Mouse (Mus musculus) embryonic fibroblast, embryonic 13.5 days (primary cell): ENCODE measurements at regions not wholly inside any gene's neighbourhood (a gene's known extent, or its start where the extent isn't known, plus 50 kb on each side); places are given as distances from the start of the nearest gene placed in this dataset.

Experiments used
- CTCF ChIP-seq: IDR thresholded peaks from 2 replicates; pipeline ENCODE4 v1.5.1; 2011; ENCODE audit warnings: mild to moderate bottlenecking, control low read depth, low read length, moderate library complexity, borderline replicate concordance; ENCODE audit not compliant: insufficient read depth
- POLR2A ChIP-seq: IDR thresholded peaks from 2 replicates; pipeline ENCODE4 v1.6.1; 2011; ENCODE audit warnings: low read depth, mild to moderate bottlenecking, control low read depth, low read length, moderate library complexity

DNA sequence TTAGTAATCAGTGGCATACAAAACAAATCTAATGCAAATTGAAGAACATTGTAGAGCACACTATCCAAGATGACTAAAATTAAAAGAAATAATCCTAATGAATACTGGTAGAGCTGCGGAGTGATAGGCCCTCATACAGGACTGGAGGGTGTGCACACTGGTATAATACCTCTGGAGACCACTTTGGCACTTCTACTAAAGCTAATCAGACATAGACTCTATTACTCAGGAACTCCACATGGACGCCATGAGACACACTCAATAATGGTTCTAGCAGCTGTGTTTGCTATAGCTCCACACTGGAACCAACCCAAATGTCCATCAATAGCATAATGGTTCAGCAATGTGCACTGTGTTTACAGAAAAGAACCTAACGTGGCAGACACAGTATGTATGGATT lies 264.6 kb downstream of the Rpl10-ps3 start:
- no peak for TF ChIP-seq CTCF
- no peak for TF ChIP-seq POLR2A
